Mouse (Mus musculus): Measurements from ENCODE around the gene Sept14. TPM values are rescaled to one million over a fixed set of nuclear protein-coding genes. Genes with fewer than 3 reads are reported as not detected.
"Not testable (repeated sequence)": the region's sequence is repeated elsewhere in the genome, so short reads cannot be mapped to it uniquely, and the experiment has no call there.

Gene Sept14
- total RNA-seq (2015) (not detected in 2 replicates), total RNA-seq (2017) (not detected in 2 replicates)

DNA sequence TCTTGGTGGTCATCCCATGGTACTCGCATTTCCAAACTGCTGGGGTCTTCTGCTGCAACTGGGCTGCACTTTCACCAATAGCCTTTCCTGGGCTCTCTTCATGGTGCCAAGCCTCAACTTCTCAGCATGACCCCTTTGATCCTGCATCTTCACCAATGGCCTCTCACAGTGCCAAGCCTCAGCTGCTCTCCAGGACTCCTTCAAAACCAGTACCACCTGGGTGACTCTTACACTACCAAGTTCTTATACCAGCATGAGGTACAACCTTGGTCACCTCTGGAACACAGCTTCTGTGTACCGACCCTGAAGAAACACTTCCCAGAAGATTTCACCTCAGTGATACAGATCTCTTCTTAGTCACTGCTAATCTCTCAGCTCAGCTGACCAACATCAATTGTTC lies at the start of gene Sept14:
Gene Sept14, minus strand, starts transcription at position 101 of the 400 bp plus-strand sequence.
- no peak for ATAC-seq (replicated peaks; ENCODE audit: poor library complexity)

DNA sequence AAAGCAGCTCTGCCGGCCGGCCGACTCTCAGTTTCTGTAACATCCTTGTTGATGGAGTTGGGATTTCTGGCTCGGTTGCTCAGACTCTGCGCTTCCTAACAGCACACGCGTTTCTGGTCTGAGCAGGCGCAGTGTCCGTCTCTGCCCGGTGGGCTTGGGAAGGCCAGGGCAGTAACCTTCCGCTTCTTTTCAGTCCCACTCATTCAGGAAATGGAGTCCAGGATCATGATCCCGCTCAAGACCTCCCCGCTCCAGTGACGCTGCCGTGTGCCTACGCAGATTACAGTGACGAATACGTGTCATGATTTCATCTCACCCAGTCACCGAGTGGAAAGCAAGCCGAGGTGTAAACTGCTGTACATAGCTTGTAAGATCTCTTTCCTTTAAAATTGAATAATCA lies 48.6 kb upstream of the Sept14 start:
- no peak for ATAC-seq (replicated peaks; ENCODE audit: poor library complexity)

DNA sequence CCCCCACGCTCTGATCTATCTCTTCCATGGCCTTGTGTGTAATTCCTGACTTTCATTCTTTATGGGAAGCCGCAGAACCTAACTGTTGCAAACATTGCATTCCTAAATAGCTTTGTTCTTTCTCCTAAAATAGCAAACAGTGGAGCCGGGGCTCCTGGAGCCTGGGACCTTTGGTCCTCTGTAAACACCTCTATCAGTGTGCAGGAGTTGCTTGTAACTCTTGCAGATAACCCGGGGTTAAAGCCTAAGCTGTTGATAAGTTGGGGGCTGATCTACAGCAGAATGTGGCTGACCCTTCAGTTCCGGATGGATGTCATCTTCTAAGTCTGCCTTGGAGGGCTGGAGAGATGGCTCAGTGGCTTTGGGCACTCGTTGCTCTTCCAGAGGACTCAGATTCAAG lies 35.7 kb upstream of the Sept14 start:
- ATAC-seq (replicated peaks; ENCODE audit: poor library complexity): no peak

DNA sequence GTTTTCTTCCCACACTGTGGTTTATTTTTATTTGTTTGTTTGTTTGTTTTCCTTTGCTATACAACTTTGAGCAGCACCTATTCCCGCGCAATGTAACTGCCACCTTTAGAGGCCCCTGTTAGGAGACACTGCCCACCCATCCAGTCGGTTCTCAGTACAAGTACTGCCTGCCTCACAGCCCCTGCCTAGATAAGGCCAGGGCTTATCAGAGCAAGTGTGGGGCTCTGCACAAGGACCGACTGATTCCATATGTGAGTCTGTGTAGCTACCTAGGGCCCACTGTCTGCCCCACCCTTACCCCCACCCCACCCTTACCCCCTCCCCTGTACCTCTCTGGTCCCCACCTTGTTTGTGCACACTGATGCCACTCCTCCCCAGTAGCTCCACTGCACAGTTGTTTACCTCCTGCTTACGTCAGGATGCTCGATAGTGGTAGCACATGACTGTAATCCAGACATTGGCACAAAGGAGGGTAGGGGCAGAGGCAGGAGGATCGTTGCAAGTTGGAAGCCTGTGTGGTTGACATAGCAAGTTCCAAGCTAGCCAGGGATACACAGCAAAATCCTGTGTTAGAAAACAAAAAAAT lies 34.7 kb upstream of the Sept14 start:
- ATAC-seq (replicated peaks; ENCODE audit: poor library complexity): peak; percentile 66

DNA sequence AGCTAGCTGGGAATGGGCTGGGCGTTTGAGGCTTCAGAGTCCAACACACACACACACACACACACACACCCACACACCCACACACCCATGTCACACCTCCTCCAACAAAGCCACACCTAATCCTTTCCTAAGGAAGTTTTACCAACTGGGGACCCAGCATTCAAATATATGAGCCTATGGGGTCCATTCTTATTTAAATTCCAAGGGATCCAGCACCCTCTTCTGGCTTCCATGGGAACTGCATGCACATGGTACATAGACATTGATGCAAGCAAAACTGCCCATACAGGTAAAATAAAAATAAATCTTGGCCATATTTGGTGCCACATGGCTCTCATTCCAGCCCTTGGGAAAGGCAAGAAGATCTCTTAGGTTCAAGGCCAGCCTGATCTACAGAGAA lies 32.7 kb upstream of the Sept14 start:
- ATAC-seq (replicated peaks; ENCODE audit: poor library complexity): peak; percentile 83

DNA sequence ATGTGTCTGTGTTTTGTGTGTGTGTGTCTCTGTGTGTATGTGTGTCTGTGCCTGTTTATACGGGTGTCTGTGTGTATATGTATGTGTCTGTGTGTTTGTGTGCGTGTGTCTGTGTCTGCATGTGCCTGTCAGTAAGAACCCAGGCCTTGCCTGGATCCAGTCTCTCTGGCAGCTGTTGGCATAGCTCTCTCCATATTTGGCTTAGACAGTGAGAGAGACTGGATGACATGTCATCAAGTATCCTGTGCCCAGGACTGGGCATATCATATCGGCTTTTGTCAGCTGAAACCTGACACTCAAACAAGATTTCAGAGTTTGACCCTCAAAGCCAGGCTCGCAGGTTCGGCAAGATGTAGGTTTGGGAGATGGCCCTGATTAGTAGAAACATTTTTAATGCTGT lies 22.7 kb upstream of the Sept14 start:
- no peak for ATAC-seq (replicated peaks; ENCODE audit: poor library complexity)

DNA sequence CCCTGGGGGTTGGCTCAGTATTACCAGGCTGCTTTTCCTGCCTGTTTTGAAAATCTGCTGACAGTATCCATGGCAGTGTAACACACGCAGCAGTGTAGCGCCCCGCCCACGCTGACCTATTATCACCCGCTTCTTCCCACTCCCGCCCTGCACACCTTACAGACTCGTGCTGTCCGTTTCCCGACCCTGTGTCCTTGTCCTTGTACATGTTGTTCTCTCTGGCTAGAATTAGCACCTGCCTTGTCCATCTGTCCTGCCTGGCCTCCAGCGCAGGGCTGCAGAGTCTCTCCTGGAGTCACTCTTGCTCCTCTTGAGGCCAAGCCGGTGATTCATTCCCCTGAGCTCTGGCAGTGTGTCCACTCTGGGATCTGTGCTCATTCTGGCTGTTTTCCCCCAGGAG lies 22.0 kb upstream of the Sept14 start:
- ATAC-seq (replicated peaks; ENCODE audit: poor library complexity): peak; percentile 68

DNA sequence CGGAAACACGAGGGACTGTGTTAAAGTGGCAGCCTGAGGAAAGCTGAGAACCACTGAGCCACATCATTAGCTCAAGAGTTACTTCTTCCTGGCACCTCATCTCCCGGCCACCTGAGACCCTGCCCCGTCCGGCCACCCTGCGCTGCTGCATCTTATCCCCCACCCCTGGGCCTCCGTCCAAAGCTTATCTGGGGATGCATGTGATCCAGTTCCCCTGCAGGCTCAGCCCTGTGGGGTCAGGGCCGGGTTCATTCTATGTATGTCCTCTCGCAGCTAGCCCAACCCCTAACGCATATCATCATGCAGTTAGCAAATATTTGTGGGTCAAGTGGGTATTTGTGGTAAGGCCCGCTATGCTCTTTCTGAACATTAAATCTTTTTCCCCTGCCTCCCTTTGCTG lies 21.0 kb upstream of the Sept14 start:
- peak; percentile 8; the same call in 1 of the 2 replicates for ATAC-seq (replicated peaks; ENCODE audit: poor library complexity)

DNA sequence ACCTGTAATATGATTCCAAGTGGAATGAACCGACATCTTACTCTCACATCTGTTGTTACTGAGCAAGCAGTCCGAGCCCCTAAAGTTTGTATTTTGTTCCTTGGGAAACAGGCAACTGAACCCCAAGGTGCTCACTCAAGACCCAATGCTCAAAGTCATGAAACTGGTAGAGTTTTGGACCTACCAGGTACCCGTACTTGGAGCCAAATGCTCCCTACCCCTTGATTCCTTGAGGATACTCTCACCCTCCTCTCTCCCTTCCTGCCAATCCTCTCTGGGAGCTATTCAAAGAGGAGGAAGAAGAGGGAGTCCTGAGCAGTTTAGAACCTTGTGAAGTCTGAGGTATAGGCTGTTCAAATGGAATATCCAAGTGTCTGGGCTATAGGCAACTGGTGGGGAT lies 18.5 kb upstream of the Sept14 start:
- ATAC-seq (replicated peaks; ENCODE audit: poor library complexity): no peak

DNA sequence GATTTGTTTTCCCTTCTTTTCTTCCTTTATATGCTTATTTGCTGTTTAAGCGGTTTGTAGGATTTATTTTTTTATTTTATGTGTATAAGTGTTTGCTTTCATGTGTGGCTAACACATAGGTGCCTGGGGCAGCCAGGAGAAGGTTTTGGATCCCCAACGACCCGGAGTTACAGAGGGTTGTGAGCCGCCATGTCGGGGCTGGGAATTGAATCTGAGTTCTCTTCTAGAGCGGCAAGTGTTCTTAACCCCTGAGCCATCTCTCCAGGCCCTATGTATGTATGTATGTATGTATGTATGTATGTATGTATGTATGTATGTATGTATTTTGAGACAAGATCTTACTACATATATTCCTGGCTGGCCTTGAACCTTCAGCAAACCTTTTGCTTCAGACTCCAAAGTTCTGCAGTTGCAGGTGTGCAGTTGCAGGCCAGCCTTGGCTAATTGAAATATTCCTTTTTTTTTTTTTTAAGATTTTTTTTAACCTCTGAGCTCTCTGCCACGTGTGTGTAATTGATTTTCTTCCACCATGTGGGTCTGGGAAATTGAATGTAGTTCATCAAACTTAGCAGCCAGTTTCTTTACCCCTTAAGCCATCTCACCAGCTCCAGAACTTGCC lies 17.6 kb upstream of the Sept14 start:
- ATAC-seq (replicated peaks; ENCODE audit: poor library complexity): no peak

DNA sequence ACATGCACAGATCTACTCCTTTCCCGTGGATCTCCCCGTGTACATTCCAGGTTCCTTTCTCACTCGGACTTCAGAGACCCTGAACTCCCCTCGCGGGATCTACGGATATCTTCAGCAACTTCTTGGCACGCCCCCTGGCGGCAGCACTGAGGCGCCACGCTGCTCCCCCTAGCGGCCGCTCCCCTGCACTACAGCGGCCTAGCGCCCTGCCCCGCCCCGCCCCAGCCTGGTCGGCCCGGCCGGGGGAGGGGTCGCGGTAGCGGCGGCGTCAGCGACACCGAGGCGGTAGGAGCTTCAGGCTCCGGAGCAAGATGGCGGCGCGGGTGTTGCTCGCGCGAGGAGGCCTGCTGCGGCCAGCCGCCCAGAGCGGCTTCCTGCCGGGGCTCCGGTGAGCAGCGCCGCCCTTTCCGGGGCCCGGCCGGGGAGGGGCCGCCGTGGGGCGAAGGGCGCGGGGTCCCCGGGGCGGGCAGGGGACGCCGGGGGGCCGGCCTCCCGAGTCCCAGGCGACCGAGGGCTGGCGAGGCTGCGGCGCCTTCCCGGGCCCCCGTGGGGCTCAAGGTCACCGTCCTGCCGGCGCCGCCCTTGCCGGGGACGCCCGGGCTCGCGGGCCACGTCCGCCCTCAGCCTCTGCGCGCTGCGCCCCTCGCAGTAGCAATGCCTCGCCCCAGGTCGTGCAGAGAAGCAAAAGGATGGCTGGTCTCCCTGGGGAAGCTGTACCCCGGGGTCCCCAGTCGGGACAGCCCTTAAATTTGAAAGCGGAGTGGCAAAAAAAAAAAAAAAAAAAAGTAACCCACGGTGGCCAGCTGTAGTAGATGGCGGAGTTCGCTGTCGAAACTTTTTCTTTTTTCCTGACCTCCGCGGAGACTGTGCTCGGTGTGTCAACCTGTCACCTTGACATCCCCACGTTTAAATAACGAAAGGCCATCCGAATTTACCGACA lies 16.8 kb upstream of the Sept14 start, which contains the start of gene Nipsnap2:
Gene Nipsnap2, plus strand, starts transcription at position 230 of the 940 bp plus-strand sequence.
- ATAC-seq (replicated peaks; ENCODE audit: poor library complexity): peak; percentile 82

DNA sequence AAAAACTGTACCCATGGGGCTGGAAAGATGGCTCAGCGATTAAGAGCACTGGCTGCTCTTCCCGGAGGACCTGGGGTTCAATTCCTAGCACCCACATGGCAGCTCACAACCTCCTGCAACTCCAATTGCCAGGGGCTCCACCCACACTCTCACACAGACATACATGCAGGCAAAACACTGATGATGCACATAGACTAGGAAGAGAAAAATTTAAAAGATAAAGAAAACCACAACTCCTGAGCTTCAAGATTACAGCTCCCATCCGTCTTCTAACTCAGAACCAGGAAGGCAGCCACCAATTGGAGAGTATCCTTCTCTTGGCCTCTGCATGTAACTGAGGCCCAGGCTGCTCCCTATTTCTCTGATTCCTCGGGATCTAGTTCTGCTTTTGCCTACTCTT lies 16.0 kb upstream of the Sept14 start:
- ATAC-seq (replicated peaks; ENCODE audit: poor library complexity): peak; percentile 56

DNA sequence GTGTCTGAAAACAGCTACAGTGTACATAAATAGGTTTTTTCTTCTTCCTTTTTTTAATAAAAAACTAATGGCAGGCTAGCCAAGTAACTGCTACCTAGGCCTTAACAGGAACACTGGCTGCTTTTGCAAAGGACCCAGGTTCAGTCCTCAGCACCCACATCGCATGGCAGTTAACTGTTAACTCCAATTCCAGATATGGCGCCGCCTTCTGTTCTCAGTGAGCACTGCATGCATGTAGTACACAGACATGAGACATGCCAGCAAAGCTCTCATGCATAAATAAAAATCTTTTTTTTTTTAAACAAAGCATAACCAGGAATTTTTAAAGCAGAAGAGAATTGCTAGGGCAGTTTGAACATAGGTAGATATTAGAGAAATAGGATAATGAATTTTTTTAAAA lies 11.9 kb upstream of the Sept14 start:
- no peak for ATAC-seq (replicated peaks; ENCODE audit: poor library complexity)

DNA sequence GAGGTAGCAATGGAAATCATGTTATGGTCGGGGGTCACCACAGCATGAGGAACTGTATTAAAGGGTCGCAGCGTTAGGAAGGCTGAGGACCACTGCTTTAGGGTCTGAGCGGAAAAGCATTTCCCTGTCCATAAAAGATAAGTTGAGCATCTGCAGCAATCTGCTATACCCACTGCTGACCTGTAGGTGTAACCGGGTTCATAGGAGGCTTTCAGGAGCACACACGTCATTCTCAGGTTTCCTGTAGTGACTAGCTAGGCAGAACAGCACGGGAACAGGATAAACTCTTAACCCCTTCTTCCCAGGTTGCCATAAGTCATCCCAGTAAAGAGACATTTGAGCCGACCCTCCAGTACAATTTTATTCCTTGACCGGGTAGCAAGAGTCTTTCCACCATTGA lies 8.7 kb upstream of the Sept14 start:
- ATAC-seq (replicated peaks; ENCODE audit: poor library complexity): 0 out of 2 replicates have a peak, but pooled peaks have one; percentile 23

DNA sequence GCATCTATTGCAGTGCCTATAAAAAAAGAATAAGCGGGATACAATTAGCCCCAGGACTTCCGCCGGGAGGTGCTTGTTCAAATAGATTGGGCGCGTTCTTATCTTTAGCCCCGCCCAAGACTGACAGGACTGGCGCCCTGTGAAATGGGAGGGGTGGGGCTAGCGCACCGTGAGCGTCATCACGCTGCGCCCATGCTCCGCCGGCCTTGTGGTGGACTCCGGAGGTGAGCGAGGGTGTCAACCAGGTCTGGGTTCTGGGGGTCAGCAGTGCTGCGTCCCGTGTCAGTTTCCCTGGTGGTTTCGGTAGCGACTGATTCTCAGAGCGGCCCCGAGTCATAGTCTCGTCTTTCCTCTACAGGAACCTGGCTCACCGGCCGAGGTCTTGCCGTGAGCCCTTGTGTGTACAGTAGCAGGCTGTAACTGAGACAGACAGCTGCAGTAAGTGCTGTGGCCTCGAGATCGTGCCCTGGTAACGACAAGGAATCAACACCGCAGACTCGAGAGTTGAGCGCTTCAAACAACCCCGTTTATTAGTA lies 7.1 kb upstream of the Sept14 start, which contains the start of gene Mrps17:
Gene Mrps17, plus strand, starts transcription at position 172 of the 536 bp plus-strand sequence.
- ATAC-seq (replicated peaks; ENCODE audit: poor library complexity): peak; percentile 99

DNA sequence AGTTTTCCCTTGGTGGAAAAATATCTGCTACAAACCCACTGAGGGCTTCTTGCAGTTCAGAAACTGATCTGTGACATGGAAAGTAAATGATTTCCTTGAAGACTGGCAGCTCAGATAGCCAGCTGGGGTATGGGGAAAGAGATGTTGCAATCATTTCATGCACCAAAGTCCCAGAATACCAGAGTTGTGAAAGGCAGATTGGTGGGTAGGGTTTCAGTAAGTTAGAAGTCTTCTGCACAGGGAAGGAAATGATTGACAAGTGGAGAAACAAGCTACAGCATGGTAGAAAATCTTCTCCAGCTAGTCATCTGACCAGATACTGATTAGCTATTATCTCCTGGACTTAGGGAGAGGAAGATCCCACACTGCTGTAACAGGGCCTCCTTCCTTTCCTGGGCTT lies 4.9 kb downstream of the Sept14 start:
- ATAC-seq (replicated peaks; ENCODE audit: poor library complexity): peak; percentile 99

DNA sequence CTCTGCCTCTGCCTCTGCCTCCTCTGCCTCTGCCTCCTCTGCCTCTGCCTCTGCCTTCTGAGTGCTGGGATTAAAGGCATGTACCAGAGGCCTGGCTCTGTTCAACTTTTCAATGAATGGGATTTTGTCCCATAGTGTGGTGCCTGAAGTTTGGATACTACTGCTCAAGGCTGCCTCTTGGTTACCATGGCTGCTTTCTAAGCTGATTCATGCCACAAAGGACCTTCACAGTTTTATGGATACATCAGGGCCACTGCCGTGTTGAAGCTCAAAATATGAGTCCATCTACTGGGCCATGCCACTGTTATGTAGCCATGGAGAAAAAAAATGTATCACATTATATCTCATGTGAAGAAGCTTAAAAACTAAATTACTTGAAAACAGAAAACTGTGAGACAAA lies 6.6 kb downstream of the Sept14 start:
- ATAC-seq (replicated peaks; ENCODE audit: poor library complexity): no peak

DNA sequence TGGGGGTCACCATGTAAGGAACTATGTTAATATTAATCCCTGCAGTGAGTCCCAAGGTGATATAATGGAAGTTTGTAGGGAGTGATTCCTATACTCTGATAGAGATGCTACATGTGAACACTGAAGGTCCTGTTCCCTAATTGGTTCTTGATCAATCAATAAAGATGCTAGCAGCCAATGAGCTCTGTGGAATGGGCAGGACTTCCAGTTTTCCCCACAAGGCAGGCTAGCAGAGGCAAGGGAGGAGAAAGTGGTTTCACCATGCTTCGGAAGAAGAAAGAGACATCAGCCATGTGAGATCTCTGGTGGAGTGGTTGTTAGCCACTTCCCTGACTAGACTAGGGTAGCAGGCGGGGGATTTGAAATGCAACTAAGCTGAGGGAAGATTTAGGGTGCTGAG lies 7.8 kb downstream of the Sept14 start:
- ATAC-seq (replicated peaks; ENCODE audit: poor library complexity): 0 out of 2 replicates have a peak, but pooled peaks have one; percentile 19

DNA sequence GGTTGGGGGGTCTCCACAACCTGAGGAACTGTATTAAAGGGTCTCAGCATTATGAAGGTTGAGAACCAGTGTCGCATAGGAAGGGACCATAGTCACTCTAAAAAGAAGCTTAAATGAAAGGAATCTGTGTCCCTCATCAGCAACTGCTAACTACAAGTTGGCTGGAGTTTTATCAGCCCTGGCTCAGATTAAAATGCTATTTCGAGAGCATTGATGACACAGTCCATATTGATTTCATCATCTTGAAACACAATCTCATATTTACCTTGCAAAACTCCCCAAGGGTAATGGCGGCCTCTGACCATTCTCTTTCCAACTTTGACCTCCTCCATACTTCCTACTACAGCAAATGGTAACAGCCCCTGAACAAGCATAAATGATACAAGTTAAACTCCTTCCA lies 17.8 kb downstream of the Sept14 start:
- ATAC-seq (replicated peaks; ENCODE audit: poor library complexity): no peak

DNA sequence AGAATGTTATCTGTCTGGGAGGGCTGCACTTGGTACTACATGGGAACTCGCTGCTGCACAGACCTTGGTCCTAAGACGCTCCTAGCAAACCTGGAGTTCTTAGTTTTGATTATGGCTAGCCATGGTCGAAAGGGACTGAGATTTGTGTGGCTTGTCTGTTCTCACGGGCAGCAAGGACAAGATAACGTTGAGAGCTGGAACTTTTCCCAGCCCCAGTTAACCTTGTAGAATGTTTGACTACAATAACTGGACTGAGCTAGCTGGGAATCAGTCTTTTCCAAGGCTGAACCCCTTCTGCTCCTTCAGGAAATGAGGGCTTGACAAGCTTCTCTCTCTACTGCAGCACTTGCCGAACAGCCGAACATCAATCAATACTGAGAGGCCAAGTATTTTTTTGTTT lies 20.7 kb downstream of the Sept14 start:
- no peak for ATAC-seq (replicated peaks; ENCODE audit: poor library complexity)

DNA sequence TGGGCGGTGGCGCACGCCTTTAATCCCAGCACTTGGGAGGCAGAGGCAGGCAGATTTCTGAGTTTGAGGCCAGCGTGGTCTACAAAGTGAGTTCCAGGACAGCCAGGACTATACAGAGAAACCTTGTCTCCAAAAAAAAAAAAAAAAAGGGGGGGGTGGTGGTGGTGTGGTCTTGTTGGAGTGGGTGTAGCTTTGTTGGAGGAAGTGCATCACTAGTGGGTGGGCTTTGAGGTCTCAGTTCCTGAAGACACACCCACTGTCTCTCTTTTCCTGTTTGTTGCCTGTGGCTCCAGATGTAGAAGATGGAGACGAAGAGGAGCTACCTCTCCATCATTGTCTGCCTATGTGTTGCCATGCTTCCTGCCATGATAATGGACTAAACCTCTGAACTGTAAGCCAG lies 23.2 kb downstream of the Sept14 start:
- ATAC-seq (replicated peaks; ENCODE audit: poor library complexity): not testable (repeated sequence)

Data from megakaryocyte progenitor cell, adult 5-6 weeks (primary cell).